Mouse (Mus musculus): ENCODE measurements around the gene Otog.

- TF ChIP-seq POLR2A (IDR thresholded peaks at IDR 0.05; ENCODE audit: borderline replicate concordance, insufficient read depth, low read length) = no peak
- no peak for TF ChIP-seq CTCF (IDR thresholded peaks at IDR 0.05; ENCODE audit: borderline replicate concordance, insufficient read depth, low read depth, low read length)
Measured at GRCm38 (mm10) chr7:46353875-46354274, 113.1 kb downstream of the Otog start.

Measured in cerebellum, adult 2 months (tissue).